Mouse (Mus musculus): ENCODE measurements around the gene Gm11568.

DNA sequence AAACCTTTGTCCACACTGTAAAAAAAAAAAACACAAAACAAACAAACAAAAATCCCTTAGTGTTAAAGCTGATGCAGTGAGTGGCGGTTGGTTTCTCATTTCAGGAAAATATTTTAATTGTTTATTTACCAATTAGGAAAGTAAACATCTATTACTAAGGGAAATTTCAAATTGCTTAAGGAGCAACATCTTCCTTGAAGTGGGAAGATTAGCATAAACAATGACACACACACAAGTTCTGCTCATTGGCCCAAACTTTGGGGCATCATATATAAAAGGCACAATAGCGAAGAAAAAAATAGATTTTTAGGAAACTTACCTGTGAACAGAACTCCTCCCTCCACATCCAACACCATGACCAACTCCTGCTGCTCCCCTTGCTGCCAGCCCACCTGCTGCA is at the start of gene Gm11568:
- TF ChIP-seq ZC3H11A (IDR thresholded peaks at IDR 0.05; ENCODE audit: borderline replicate concordance, low read depth, low read length) (no peak), ZNF384 (IDR thresholded peaks at IDR 0.05; ENCODE audit: low read depth, low read length) (no peak), CHD2 (IDR thresholded peaks at IDR 0.05; ENCODE audit: low read depth, low read length) (no peak), MAFK (IDR thresholded peaks at IDR 0.05; ENCODE audit: insufficient read depth, low read depth, low read length) (no peak), HCFC1 (IDR thresholded peaks at IDR 0.05; ENCODE audit: borderline replicate concordance, insufficient read depth, low read length) (no peak)

All from ES-E14 (cell line).